Mouse (Mus musculus): ENCODE measurements around the gene Hgfac.

- TF ChIP-seq POLR2A (IDR thresholded peaks at IDR 0.05; ENCODE audit: insufficient read length, low read depth) (no peak), MYOG (IDR thresholded peaks at IDR 0.05; ENCODE audit: control insufficient read depth in 1 of 3, insufficient read depth in 1 of 3, insufficient read length in 2 of 3, low read depth in 2 of 3) (no peak), MYOD1 (IDR thresholded peaks at IDR 0.05; ENCODE audit: control insufficient read depth in 1 of 3, insufficient read length in 2 of 3, low read depth in 2 of 3) (no peak), POLR2AphosphoS2 (IDR thresholded peaks at IDR 0.05; ENCODE audit: insufficient read length, low read depth) (no peak), CEBPB (IDR thresholded peaks at IDR 0.05; ENCODE audit: insufficient read depth, poor library complexity, severe bottlenecking) (no peak), MAX (IDR thresholded peaks at IDR 0.05; ENCODE audit: low read depth) (no peak), E2F4 (IDR thresholded peaks at IDR 0.05; ENCODE audit: insufficient read depth) (no peak), SRF (IDR thresholded peaks at IDR 0.05; ENCODE audit: control insufficient read depth, insufficient read length, low read depth) (no peak), USF1 (IDR thresholded peaks at IDR 0.05; ENCODE audit: low read depth) (no peak)
These were observed 6.2 kb upstream of the Hgfac start for GRCm38 (mm10) chr5:35035141-35035540.
